Mouse (Mus musculus) lung, adult 2 months (tissue): ENCODE data around the gene Atp8a2.

Experiments
- CTCF ChIP-seq: fragments of 200-500 bp; IDR thresholded peaks from 2 replicates; pipeline ENCODE4 v1.5.1; 2011; ENCODE audit warnings: mild to moderate bottlenecking, low read length, control low read depth; ENCODE audit not compliant: insufficient read depth
- POLR2A ChIP-seq: fragments of 200-500 bp; IDR thresholded peaks from 2 replicates; pipeline ENCODE4 v1.6.1; 2011; ENCODE audit warnings: low read depth, mild to moderate bottlenecking, control low read depth, low read length, borderline replicate concordance; ENCODE audit errors: extremely low read depth

DNA sequence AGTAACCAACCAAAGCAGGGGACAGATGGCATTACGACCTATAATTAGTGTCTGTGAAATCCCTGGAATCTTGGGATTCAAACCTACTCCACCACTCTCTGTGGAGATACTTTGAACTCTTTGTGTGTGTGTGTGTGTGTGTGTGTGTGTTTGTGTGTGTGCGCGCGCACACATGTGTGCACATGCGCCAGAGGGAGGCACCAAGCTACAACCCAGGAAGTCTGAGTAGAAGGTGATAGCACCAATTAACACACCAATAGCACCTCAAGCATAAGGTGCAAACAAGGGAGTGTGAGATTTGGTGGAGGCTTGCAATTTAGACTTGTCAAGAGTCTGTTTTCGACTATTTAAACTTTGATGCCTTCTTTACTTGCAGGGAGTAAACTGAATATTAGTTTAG, 308.9 kb downstream of the Atp8a2 start:
- TF ChIP-seq POLR2A (no peak), CTCF (no peak)
